Mouse (Mus musculus): Measurements from ENCODE around the gene Zpbp2.

- no peak for TF ChIP-seq CTCF (IDR thresholded peaks at IDR 0.05; ENCODE audit: extremely low read depth, insufficient read depth, low read length)
- TF ChIP-seq POLR2A (IDR thresholded peaks at IDR 0.05; ENCODE audit: extremely low read depth, insufficient read depth, low read length) = no peak
Measured at GRCm38 (mm10) chr11:98582551-98583264, 31.8 kb downstream of the Zpbp2 start.
